Mouse (Mus musculus) midbrain, embryonic 12.5 days (tissue): Measurements from ENCODE around the gene Tcp11l2. TPM values are rescaled to one million over a fixed set of nuclear protein-coding genes. Genes with fewer than 3 reads are reported as not detected.

Source experiments
- ATAC-seq: fragments of 200-750 bp; cut with Nextera tagmentation; 2 replicates; pipeline ENCODE4 v1.8.0; 2017; ENCODE audit warnings: low read depth, moderate TSS enrichment, moderate library complexity; ENCODE audit not compliant: low FRiP score
- H3K27ac ChIP-seq: fragments of 300-500 bp; sonication (generic); replicated peaks from 2 replicates; pipeline ENCODE4 v1.5.1; 2016; ENCODE audit warnings: mild to moderate bottlenecking
- H3K27me3 ChIP-seq: fragments of 300-500 bp; sonication (generic); 2 replicates; pipeline ENCODE4 v1.6.1; 2016; ENCODE audit warnings: mild to moderate bottlenecking
- H3K36me3 ChIP-seq: fragments of 300-500 bp; sonication (generic); 2 replicates; pipeline ENCODE4 v1.6.1; 2016
- H3K4me1 ChIP-seq: fragments of 300-500 bp; sonication (generic); 2 replicates; pipeline ENCODE4 v1.6.1; 2016
- H3K4me2 ChIP-seq: fragments of 300-500 bp; sonication (generic); replicated peaks from 2 replicates; pipeline ENCODE4 v1.6.1; 2016; ENCODE audit warnings: mild to moderate bottlenecking, moderate library complexity
- H3K4me3 ChIP-seq: fragments of 300-500 bp; sonication (generic); 2 replicates; pipeline ENCODE4 v1.5.1; 2016; ENCODE audit warnings: mild to moderate bottlenecking
- H3K9ac ChIP-seq: fragments of 300-500 bp; sonication (generic); replicated peaks from 2 replicates; pipeline ENCODE4 v1.6.1; 2016; ENCODE audit warnings: mild to moderate bottlenecking, moderate library complexity
- H3K9me3 ChIP-seq: fragments of 300-500 bp; sonication (generic); 2 replicates; pipeline ENCODE4 v1.6.1; 2016; ENCODE audit warnings: mild to moderate bottlenecking
- WGBS: fragments of 180-500 bp; shearing (Covaris S2); methylation state at CpG from one replicate; pipeline ENCODE4 v1.1.7; 2016; 5-methylcytosine and 5-hydroxymethylcytosine counted together
- polyA plus RNA-seq: library from polyadenylated mRNA; unstranded; fragments of >200 nt; fragmentation: Nextera tagmentation; extraction: Ambion mirVana; gene quantifications from 2 replicates; pipeline ENCODE4 v1.2.1, GENCODE M21; 2016

Tcp11l2 gene
- polyA plus RNA-seq, 1 experiment from 2014 or later = 15.8 TPM

DNA sequence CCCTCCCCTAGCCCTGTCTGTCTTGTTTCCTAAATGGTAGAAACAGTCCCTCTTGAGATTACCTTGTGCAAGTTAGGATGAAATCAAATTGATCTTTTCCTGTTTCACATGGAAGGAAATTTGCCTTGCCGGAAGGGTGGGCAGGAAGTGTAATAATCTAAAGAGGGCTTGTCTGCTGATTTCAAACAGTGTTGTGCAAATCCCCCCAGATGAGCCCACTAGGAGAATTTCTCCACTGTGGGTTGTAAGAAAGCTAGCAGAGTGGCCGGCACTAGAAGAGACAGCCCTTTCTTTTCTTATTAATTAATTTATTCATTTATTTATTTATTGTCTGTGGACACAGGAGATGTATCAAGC is 8.8 kb downstream of the Tcp11l2 start:
- H3K9me3 ChIP-seq = no peaks in the 10 kb centered on the region
- ATAC-seq = no peak
- no peaks in the 10 kb centered on the region for H3K27me3 ChIP-seq
- no peak overlapping the region for H3K4me3 ChIP-seq
- 83% methylated on average over 2 of the region's 2 CpGs for WGBS
- no peak overlapping the region for H3K9ac ChIP-seq
- H3K27ac ChIP-seq = no peak overlapping the region
- no peaks in the 10 kb centered on the region for H3K4me1 ChIP-seq
- no peak overlapping the region for H3K4me2 ChIP-seq
- H3K36me3 ChIP-seq = no peaks in the 10 kb centered on the region

DNA sequence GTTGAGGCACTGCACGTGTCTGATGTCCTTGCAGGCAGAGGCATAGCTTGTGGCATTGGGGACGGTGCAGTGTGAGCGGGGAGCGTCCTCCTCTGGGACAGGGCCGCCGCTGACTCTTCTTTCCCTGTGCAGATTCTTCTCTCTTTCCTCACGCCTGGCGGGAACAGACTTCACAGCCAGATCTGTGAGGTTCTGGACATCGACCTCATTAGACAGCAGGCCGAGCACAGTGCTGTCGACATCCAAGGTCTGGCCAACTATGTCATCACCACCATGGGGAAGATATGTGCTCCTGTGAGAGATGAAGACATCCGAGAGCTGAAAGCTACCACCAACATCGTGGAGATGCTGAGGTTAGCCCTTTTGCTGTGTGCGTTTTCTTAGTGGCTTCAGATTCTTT is 14.5 kb downstream of the Tcp11l2 start:
- no peaks in the 10 kb centered on the region for H3K27me3 ChIP-seq
- H3K4me3 ChIP-seq = no peak overlapping the region
- no peaks in the 10 kb centered on the region for H3K9me3 ChIP-seq
- no peak overlapping the region for H3K9ac ChIP-seq
- no peaks in the 10 kb centered on the region for H3K36me3 ChIP-seq
- H3K27ac ChIP-seq = no peak overlapping the region
- 0 out of 2 replicates have a peak, but pooled peaks cover 4% of the 10 kb centered on the region for H3K4me1 ChIP-seq
- H3K4me2 ChIP-seq = no peak overlapping the region
- no peak for ATAC-seq
- 87% methylated on average over 14 of the region's 14 CpGs for WGBS

DNA sequence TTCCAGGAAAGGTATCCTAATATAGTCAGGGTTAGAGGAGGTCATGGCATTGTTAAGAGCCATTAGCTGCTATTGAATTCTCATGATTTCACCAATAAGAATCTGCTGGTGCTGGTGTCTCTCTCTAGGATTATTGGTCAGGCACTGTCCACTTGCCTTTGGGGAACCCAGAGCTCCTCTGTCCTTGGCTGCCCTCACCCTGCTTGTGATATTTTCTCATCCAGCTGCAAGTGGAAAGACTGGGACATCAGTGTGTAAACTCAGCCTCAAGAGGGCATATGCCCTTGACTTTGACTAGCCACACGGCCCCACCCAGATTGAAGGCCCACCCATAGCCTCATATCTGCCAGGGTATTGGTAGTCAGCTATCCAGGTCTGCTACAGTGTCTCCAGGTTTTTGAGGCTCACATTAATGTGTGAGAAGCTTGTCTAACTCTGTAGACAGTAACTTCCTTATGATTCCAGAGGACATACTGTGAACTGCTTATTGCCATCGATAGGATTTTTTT is 15.3 kb downstream of the Tcp11l2 start:
- Histone ChIP-seq H3K9ac (no peak overlapping the region), H3K9me3 (no peaks in the 10 kb centered on the region), H3K27me3 (no peaks in the 10 kb centered on the region), H3K36me3 (no peaks in the 10 kb centered on the region), H3K4me2 (no peak overlapping the region), H3K27ac (no peak overlapping the region), H3K4me3 (no peak overlapping the region), H3K4me1 (0 out of 2 replicates have a peak, but pooled peaks cover 4% of the 10 kb centered on the region)
- ATAC-seq = no peak
- WGBS = 91% methylated on average over 2 of the region's 2 CpGs

DNA sequence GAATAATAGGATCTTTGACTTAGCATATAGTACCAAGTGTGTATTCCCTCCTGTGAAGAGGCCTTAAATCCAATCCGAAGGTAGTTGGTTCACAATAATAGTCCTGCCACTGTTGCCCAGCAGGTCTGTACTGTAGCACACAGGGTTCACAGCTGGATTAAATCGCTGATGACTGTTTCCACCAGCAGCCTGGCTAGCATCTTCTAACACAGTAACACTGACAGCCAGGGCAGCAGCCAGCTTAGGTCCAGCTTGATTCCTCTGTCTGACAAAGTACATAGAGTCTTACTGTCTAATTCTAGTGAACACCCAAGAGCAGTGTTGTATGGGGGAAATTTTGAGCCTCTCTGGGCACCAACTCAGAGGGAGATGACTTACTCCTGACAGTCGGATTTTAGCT is 16.3 kb downstream of the Tcp11l2 start:
- H3K9me3 ChIP-seq = no peaks in the 10 kb centered on the region
- H3K36me3 ChIP-seq = no peaks in the 10 kb centered on the region
- no peak overlapping the region for H3K4me2 ChIP-seq
- no peak for ATAC-seq
- 0 out of 2 replicates have a peak, but pooled peaks cover 4% of the 10 kb centered on the region for H3K4me1 ChIP-seq
- no peak overlapping the region for H3K4me3 ChIP-seq
- no peak overlapping the region for H3K27ac ChIP-seq
- H3K9ac ChIP-seq = no peak overlapping the region
- 62% methylated on average over 3 of the region's 3 CpGs for WGBS
- H3K27me3 ChIP-seq = no peaks in the 10 kb centered on the region

DNA sequence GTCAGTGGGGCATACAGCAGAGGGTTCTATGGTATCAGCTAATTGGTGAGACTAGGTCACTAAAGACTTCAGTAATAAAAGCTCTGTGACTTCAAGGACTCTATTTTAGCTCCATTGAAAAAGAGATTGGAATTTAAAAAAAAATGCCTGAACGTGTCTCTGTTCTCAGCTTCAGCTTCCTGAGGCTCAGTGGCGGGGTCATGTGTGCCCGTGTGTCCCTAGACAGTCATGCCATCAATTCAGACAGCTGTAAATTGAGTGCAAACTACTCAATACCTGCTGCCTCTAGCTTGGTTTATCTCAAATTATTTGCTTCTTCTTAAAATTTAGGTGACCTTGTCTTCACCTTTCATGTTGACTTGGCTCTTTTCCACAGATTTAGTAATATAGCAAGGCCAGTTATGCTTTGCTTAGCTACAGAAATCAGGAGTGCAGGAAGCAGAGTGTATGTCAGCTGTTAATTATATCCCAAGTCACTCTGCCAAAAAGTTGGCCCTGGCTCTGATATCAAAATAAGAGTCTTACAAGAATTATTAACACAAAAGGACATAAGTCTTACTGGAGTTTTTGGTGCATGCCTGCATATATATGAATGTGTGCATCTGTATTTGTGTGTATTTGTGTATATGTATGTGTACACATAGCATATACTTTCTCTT is 20.8 kb downstream of the Tcp11l2 start:
- no peak for ATAC-seq
- no peak overlapping the region for H3K27ac ChIP-seq
- no peaks in the 10 kb centered on the region for H3K36me3 ChIP-seq
- 80% methylated on average over 3 of the region's 3 CpGs for WGBS
- no peaks in the 10 kb centered on the region for H3K27me3 ChIP-seq
- H3K9me3 ChIP-seq = no peaks in the 10 kb centered on the region
- no peak overlapping the region for H3K9ac ChIP-seq
- H3K4me2 ChIP-seq = no peak overlapping the region
- H3K4me3 ChIP-seq = no peak overlapping the region
- H3K4me1 ChIP-seq = 0 out of 2 replicates have a peak, but pooled peaks cover 4% of the 10 kb centered on the region

DNA sequence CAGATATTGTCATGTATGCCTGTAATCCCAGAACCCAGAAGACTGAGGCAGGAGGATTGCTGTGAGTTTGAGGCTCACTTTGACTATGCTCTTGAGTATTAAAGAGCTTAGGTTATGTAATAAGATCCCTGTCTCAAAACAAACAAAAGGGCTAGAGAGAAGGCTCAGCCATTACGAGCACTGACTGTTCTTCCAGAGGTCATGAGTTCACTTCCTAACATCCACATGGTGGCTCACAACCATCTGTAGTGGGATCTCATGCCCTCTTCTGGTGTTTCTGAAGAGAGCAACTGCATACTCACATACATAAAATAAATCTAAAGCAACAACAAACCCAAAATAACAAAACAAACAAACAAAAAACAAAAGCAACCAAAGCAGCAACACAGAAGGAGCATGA is 21.7 kb downstream of the Tcp11l2 start:
- Histone ChIP-seq H3K27ac (no peak overlapping the region), H3K27me3 (no peaks in the 10 kb centered on the region), H3K9me3 (no peaks in the 10 kb centered on the region), H3K4me3 (no peak overlapping the region), H3K36me3 (no peaks in the 10 kb centered on the region), H3K9ac (no peak overlapping the region), H3K4me1 (no peaks in the 10 kb centered on the region), H3K4me2 (no peak overlapping the region)
- no peak for ATAC-seq
- 32% methylated on average over 1 of the region's 1 CpGs for WGBS

DNA sequence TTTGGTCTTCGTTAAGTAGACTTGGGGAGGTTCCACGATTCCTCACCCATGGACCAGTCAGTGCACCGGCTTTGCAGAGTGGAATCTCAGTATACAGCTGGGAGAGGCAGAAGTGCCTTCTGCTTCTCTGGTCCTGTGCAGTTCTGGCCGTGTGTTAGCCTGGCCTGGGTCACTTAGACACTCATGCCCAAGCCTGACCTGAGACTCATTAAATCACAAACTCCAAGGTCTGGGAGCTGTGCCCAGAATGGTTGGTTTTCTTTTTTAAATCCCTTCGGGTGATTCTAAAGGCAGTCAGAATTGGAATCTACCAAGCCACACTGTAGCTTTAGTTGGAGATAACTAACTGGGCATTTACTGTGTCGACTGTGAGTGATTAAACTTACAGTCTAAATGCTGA is 23.7 kb downstream of the Tcp11l2 start:
- Histone ChIP-seq H3K4me3 (no peak overlapping the region), H3K4me2 (no peak overlapping the region), H3K9me3 (no peaks in the 10 kb centered on the region), H3K27ac (no peak overlapping the region), H3K27me3 (no peaks in the 10 kb centered on the region), H3K36me3 (no peaks in the 10 kb centered on the region), H3K9ac (no peak overlapping the region), H3K4me1 (no peaks in the 10 kb centered on the region)
- WGBS = 90% methylated on average over 6 of the region's 6 CpGs
- no peak for ATAC-seq

DNA sequence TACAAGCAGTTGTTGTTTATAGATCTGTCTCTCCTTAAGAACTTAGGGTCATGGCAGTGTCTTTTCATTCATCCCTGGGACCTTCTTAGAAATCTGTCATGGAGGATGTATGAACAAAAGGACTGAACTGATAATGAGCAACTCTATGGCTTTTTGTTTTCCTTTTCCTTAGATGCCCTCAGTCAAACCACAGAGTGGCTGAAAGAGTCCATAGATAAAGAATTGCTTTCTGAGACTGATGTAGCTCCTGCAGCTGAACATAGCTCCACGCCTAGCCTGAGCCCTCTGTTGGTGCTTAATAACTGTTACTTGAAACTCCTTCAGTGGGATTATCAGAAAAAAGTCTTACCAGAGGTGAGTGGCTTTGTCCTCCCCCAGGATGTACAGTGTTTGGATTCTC is 27.9 kb downstream of the Tcp11l2 start:
- WGBS = 67% methylated on average over 1 of the region's 1 CpGs
- H3K4me3 ChIP-seq = no peak overlapping the region
- ATAC-seq = no peak

DNA sequence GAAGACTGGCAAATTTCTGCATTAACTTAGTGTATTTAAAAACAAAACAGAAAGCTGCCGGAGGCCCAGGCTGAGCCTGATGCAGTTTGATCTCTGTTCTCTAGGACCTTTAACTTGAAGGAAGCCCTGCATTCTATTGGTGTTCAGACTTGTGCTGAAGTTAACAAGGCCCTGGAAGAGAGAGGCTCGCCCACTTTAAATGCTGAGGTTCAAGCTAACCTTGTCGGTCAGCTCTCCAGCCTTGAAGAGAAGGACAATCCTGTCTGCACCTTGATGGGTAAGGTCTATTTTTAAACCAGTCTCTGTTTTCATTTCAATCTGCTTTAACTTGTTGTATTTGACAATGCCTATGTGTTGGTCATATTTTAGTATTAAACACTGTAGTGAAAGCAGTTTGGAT is 31.9 kb downstream of the Tcp11l2 start:
- no peak overlapping the region for H3K9ac ChIP-seq
- no peak for ATAC-seq
- 89% methylated on average over 3 of the region's 3 CpGs for WGBS
- H3K27me3 ChIP-seq = no peaks in the 10 kb centered on the region
- no peaks in the 10 kb centered on the region for H3K36me3 ChIP-seq
- no peak overlapping the region for H3K27ac ChIP-seq
- no peak overlapping the region for H3K4me2 ChIP-seq
- H3K4me3 ChIP-seq = no peak overlapping the region
- H3K9me3 ChIP-seq = no peaks in the 10 kb centered on the region
- peaks cover 4% of the 10 kb centered on the region; the same call in 1 of the 2 replicates for H3K4me1 ChIP-seq

More for the DNA sequence above, 27.9 kb downstream of the Tcp11l2 start:
- H3K9me3 ChIP-seq = no peaks in the 10 kb centered on the region
- no peak overlapping the region for H3K9ac ChIP-seq
- no peaks in the 10 kb centered on the region for H3K4me1 ChIP-seq
- H3K36me3 ChIP-seq = no peaks in the 10 kb centered on the region
- H3K4me2 ChIP-seq = no peak overlapping the region
- no peak overlapping the region for H3K27ac ChIP-seq
- H3K27me3 ChIP-seq = no peaks in the 10 kb centered on the region

DNA sequence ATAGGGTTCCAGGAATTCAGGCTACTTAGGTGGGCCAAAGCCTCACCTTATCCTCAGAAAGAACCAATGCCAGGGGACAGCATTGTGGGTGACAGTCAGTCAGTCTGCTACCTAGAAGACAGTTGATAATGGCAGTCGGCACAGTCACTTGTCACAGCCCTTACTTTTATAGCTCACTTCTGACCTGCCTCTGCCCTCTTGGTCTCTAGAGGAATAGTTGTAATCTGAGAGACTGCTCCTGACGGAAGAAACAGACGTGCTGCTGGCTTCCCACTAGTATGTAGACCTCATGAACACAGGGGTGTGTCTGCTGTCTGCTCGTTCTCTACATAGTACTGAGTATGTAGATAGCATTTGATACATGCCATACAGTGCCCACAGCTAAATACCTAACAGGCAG is 33.9 kb downstream of the Tcp11l2 start:
- Histone ChIP-seq H3K9me3 (no peaks in the 10 kb centered on the region), H3K4me3 (no peak overlapping the region), H3K36me3 (no peaks in the 10 kb centered on the region), H3K27me3 (no peaks in the 10 kb centered on the region; the same call in 1 of the 2 replicates), H3K4me1 (peaks cover 4% of the 10 kb centered on the region; the same call in 1 of the 2 replicates), H3K4me2 (no peak overlapping the region), H3K9ac (no peak overlapping the region), H3K27ac (no peak overlapping the region)
- 76% methylated on average over 4 of the region's 4 CpGs for WGBS
- ATAC-seq = no peak

DNA sequence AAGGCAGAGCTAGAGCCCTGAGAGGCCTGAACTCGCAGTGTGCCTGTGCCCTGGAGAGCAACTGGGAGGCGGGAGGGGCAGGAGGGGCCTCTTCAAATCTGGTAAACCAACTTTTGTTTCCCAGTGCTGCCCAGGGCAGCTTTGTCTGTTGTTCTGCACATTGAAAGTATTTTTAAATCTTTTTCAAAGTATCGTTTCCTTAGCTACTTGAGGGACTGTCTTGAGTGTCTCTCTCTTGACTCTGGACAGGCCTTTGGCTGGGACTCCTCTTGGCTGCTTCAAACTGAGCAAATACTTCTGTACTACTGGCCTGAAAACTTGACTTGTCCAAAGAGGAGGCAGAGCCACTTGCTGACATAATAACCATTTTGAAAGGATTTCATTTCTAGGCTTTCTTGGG is 34.4 kb downstream of the Tcp11l2 start:
- Histone ChIP-seq H3K27ac (no peak overlapping the region), H3K4me3 (no peak overlapping the region), H3K9ac (no peak overlapping the region), H3K27me3 (no peaks in the 10 kb centered on the region; the same call in 1 of the 2 replicates), H3K4me2 (no peak overlapping the region), H3K4me1 (peaks cover 4% of the 10 kb centered on the region; the same call in 1 of the 2 replicates), H3K36me3 (no peaks in the 10 kb centered on the region), H3K9me3 (no peaks in the 10 kb centered on the region)
- no peak for ATAC-seq
- 59% methylated on average over 3 of the region's 3 CpGs for WGBS

DNA sequence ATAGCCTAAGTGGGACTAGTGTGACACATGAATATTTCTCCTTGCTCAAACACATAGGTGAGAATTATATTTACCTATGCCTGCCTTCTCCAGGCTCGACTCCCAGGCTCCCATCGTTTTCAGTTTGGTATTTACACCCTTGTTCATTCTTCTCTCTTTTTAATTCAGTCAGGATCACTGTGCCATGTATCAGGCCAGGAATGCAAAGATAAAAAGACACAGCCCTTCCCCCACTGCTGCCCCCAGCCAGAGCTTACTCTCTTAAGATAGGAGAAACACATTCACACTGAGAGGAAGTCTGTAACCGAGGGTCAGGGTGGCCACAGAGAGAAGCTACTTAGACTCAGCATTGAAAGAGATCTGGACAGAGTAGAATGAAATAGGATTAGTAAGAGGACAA is 35.2 kb downstream of the Tcp11l2 start:
- no peak overlapping the region for H3K9ac ChIP-seq
- no peak overlapping the region for H3K27ac ChIP-seq
- H3K4me2 ChIP-seq = no peak overlapping the region
- no peaks in the 10 kb centered on the region for H3K9me3 ChIP-seq
- H3K4me3 ChIP-seq = no peak overlapping the region
- no peaks in the 10 kb centered on the region for H3K36me3 ChIP-seq
- ATAC-seq = no peak
- WGBS = 36% methylated on average over 3 of the region's 3 CpGs
- no peaks in the 10 kb centered on the region; the same call in 1 of the 2 replicates for H3K27me3 ChIP-seq
- peaks cover 4% of the 10 kb centered on the region; the same call in 1 of the 2 replicates for H3K4me1 ChIP-seq

DNA sequence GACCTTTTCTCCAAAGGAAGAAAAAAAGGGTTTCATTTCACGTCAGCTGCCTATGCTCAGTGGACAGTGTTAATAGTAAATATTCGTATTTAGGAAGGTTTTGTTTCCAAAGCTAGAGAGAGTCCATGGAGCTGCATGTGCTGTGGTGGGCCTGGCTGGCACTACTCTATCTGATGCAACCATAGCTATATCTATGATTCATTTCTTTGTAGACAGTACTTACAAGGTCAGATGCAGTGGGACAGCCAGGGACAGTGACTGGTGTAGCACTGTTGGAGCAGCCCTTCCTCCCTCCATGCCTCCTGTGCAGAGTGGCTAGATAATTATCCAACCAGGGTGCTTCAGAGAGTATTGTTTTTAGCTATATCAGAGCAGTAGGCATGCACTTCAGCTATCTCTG is 35.9 kb downstream of the Tcp11l2 start:
- no peak overlapping the region for H3K9ac ChIP-seq
- 59% methylated on average over 2 of the region's 2 CpGs for WGBS
- H3K4me2 ChIP-seq = no peak overlapping the region
- no peaks in the 10 kb centered on the region for H3K9me3 ChIP-seq
- H3K36me3 ChIP-seq = no peaks in the 10 kb centered on the region
- no peak for ATAC-seq
- no peak overlapping the region for H3K4me3 ChIP-seq
- no peaks in the 10 kb centered on the region; the same call in 1 of the 2 replicates for H3K27me3 ChIP-seq
- peaks cover 4% of the 10 kb centered on the region; the same call in 1 of the 2 replicates for H3K4me1 ChIP-seq
- no peak overlapping the region for H3K27ac ChIP-seq
